Mouse (Mus musculus) kidney, postnatal 36 days (tissue): ENCODE results near the gene Gm11444.

Experiments used
- DNase-seq, 2 experiments: peaks; one replicate each; pipeline ENCODE4 v3.0.0; 2021 to 2022; ENCODE audit warnings: mixed read lengths in 2 of 2

Gene Gm11444

DNA sequence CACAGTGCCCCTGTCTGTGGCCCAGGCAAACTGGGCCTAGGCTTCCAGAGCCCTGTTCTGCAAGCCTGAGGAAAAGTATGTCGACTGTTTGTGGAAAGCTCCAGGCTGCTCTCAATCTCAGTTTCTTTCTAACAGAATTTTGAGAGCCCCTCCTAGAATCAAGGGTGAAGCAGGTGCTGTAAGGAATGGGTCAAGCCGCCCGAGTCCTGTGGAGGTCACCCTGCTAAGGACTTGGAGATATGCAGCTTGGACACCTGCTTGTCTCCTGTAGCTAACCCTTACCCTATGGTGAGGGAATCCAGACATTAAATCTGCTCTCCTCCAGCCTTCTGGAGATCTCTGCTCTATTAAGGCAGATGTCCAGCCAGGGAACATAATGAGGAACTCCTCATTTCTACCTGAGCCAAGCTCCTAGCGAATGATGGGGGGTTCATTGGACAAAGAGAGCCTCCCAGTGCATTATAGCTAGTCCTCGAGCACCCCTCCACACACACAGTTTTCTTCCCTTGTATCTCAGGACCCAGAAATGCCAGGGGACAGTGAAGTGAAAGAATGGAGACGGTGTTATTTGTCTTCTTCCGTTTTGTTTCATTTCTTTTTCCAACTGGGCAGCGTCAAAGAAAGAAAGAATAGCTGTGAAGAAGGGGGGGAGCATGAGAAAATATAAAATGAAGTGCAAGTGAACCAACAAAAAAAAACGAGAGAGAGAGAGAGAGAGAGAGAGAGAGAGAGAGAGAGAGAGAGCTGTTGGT lies 15.0 kb downstream of the Gm11444 start:
- no peak for DNase-seq

GRCm38 (mm10) chr11:85834386-85834931 lies 15.7 kb downstream of the Gm11444 start:
- peak in 1 of 2 experiments; percentile 34 for DNase-seq

DNA sequence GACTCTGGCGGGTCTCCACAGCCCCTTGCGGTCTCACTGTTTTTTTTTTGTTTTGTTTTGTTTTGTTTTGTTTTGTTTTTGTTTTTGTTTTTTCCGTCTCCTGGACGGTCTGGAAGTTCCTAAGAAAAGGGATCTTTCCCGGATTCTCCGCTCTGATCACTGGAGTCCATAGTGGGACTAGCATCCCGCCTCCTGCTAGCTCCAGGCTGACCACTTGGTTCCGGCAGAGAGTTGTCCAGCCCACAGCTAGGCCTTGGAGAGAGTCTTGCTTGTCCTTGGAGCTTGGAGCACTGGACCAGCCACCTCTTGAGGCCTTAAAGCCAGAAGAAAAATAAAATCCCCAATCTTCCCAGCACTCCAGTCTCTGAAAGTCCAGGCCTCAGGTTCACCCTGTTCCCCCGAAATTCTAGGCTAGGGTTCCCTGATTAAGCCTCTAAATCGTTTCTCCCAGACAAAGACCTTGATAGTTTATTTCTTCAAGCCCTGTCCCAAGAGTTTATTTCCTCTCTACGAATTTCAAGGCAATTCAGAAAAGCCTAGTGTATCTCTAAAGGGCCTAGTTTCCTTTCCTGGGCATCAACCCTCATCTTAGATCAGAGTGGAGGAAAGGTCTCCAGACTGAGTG lies 16.3 kb downstream of the Gm11444 start:
- DNase-seq: peak in 1 of 2 experiments; percentile 47

DNA sequence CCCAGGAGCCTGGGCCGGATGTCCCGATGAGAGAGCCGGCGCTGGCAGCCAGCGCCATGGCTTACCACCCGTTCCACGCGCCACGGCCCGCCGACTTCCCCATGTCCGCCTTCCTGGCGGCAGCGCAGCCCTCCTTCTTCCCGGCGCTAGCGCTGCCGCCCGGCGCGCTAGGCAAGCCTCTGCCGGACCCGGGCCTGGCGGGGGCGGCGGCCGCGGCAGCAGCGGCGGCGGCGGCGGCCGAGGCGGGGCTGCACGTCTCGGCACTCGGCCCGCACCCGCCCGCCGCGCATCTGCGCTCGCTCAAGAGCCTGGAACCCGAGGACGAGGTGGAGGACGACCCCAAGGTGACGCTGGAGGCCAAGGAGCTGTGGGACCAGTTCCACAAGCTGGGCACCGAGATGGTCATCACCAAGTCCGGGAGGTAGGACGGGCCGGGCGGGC lies 17.0 kb downstream of the Gm11444 start:
- DNase-seq: peak in 1 of 2 experiments; percentile 55

DNA sequence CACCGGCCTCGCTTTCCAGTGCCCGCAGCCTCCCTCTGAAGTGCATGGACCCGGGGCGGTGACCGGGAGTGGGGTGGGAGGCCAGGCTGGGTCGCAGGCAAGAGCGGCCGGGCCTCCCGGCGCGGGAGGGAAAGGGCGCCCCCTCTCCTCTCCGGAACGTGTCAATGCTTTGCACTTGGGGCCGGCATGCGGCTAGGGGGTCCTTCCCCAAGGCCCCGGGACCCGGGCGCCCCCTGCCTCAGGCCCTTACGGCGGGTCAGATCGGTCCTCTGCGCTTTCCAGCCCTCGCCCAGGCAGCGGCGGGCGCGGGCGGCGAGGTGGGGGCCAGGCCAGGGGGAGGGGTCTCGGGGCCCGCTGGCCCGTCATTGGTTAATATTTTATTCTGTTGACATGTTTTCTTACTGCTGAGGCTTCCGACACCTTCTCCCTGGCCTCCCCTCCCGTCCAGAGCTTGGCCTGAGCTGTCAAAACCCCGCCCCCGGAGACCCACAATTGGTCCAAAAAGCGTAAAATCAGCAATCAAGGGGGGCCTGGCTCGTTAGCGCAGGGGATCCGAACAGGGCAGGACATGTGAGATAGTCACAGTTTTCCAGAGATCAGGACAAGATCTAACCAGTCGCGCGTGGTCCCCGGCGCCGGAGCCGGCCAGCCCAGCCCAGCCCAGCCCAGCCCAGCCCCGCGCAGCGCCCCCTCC lies 17.8 kb downstream of the Gm11444 start, which contains the start of gene Tbx2:
Gene Tbx2 (plus strand): TSS at position 321 of the 694 bp plus-strand sequence.
- peak; percentile 94 to 97 for DNase-seq

- DNase-seq: no peak
Observed at GRCm38 (mm10) chr11:85831656-85832230, 18.4 kb downstream of the Gm11444 start.

DNA sequence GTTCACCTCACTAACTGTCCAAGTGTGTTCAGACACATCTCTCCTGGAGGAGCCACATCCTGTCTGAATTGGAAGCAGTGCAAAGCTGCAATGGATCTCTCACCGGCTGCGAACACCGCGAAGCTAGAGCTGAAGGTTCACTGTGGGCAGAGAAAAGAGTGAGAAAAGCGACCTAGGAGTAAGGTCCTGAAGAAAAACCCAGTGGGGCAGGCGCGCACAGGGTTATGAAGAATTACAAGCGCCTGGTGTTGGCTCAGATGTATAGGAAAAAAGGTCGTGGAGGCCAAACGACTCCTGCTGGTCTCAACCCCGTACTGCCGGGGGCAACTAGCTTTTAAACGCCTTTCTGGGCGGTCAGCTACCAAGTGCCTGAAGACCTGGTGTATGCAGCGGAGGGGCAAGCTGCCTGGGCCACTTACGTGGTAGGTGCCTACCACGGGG lies 19.2 kb downstream of the Gm11444 start:
- peak in 1 of 2 experiments; percentile 51 for DNase-seq

GRCm38 (mm10) chr11:85829520-85830440 lies 20.4 kb downstream of the Gm11444 start:
- DNase-seq: peak in 1 of 2 experiments; percentile 54

- peak in 1 of 2 experiments; percentile 34 for DNase-seq
Observed at GRCm38 (mm10) chr11:85828691-85829519, 21.2 kb downstream of the Gm11444 start.

- DNase-seq: peak; percentile 59 to 75
Observed at GRCm38 (mm10) chr11:85827342-85827741, 22.8 kb downstream of the Gm11444 start.

DNA sequence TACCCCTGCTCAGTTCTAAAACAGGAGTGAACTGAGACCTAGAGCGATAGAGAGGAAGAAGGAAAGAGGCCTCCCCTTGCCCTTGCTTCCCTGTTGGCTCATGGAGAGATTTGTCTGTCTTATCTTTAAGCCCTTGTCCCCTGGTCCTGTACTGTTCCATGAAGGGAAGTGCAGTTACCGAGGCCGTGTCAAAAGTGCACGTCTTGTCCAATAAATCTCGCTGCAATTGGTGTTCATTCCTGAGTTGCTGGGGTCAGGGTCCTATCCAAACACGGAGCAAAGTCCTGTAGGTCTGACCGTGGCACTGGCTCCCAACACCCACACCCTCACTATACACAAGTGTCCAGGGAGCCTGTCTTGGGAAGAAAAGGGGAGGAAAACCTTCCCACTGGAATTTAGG lies 24.3 kb downstream of the Gm11444 start:
- peak; percentile 70 to 83 for DNase-seq

- peak in 1 of 2 experiments; percentile 8 for DNase-seq
Observed at GRCm38 (mm10) chr11:85825031-85825430, 25.1 kb downstream of the Gm11444 start.

- DNase-seq: no peak
Observed at GRCm38 (mm10) chr11:85823794-85824193, 26.3 kb downstream of the Gm11444 start.

DNA sequence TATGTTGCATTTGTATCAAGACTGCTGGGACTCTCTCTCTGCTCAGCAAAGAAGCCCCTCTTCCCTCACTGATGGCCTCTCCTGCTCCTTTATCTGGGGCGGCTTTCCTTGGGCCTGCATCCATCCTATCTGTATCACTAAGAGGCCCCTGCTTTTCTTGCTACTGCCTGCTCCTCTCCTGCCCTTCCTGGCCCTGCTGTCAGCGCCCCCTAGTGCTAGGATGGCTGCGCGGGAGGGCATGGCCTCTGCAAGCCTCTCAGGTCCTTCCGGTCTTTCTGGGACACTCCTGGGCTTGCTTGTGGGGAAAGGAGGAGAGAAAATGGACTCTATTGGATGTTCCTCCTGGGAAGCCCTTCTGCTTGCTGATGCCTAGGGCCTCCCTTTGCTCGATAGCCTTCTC lies 27.0 kb downstream of the Gm11444 start:
- peak; percentile 84 to 93 for DNase-seq

DNA sequence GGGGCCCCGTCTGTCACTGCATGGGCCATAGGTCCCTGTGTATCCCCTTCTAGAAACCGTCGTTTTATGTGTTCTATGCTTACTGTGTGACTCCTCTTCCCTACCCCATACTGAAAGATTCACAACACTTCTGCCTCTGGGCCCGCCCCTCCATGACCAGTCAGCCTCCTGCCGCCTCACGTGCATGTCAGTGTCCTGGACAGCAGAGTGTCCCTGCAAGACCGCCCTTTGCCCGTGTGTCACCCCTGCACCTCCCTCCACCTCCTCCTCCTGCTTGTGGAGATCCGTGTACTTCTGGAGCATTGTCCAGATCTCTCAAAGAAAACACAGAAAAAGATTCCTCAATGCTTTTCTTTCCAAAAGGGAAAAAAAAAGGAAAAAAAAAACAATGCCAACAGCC lies 28.5 kb downstream of the Gm11444 start:
- peak in 1 of 2 experiments; percentile 69 for DNase-seq

GRCm38 (mm10) chr11:85820959-85821358 lies 29.2 kb downstream of the Gm11444 start:
- no peak for DNase-seq

DNA sequence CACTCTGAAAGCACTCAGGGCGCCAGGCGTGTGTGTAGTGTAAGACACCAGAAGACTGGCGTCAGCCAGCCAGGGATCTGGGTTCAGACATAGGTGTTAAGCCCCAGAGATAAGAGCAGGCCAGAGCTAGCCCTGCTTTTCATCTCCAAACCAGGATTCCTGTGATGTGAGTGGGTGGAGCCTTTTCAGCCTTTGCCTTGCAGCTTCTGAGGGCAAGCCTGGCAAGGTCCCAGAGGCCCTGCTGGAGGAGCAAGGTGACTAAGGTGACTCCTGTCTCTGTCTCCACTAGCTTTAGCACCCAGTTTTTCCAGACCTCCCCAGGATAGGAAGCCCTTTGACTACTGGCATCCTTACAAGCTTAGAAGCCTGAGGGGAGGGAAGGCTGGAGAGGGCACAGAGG lies 31.7 kb downstream of the Gm11444 start:
- peak; percentile 60 to 77 for DNase-seq

- no peak for DNase-seq
Observed at GRCm38 (mm10) chr11:85816471-85816870, 33.7 kb downstream of the Gm11444 start.

GRCm38 (mm10) chr11:85814678-85815077 lies 35.5 kb downstream of the Gm11444 start:
- DNase-seq: peak in 1 of 2 experiments; percentile 11

GRCm38 (mm10) chr11:85812201-85812966 lies 37.7 kb downstream of the Gm11444 start:
- peak; percentile 87 to 91 for DNase-seq
